Mouse (Mus musculus): ENCODE measurements around the gene Stxbp3. TPM values are rescaled to one million over a fixed set of nuclear protein-coding genes. Genes with fewer than 3 reads are reported as not detected.

Gene Stxbp3
- polyA plus RNA-seq, 1 experiment, result 6.9 TPM

- no peak overlapping the region for H3K27ac ChIP-seq (ENCODE audit: insufficient read depth, low read length)
- no peaks in the 10 kb centered on the region for H3K27me3 ChIP-seq (ENCODE audit: control insufficient read depth, insufficient read depth, low read length)
- WGBS, result 92% methylated on average over 4 of the region's 4 CpGs
- no peaks in the 10 kb centered on the region for H3K4me1 ChIP-seq (ENCODE audit: control insufficient read depth, insufficient read depth, insufficient read length)
- no peak overlapping the region for H3K4me3 ChIP-seq (ENCODE audit: extremely low read depth, insufficient read depth, insufficient read length)
- no peak for TF ChIP-seq CTCF (IDR thresholded peaks at IDR 0.05; ENCODE audit: extremely low read depth, insufficient read depth, insufficient read length, insufficient replicate concordance)
- TF ChIP-seq POLR2A (IDR thresholded peaks at IDR 0.05; ENCODE audit: low read depth, low read length), result no peak
- H3K36me3 ChIP-seq (ENCODE audit: control insufficient read depth, insufficient read depth, low read length), result peaks cover 38% of the 10 kb centered on the region
- no peak for DNase-seq (ENCODE audit: low read depth in 1 of 2, low spot score in 2 of 2)
These were observed 24.7 kb downstream of the Stxbp3 start for GRCm38 (mm10) chr3:108815631-108816030.

- Histone ChIP-seq H3K27ac (ENCODE audit: insufficient read depth, low read length) (no peak overlapping the region), H3K4me1 (ENCODE audit: control insufficient read depth, insufficient read depth, insufficient read length) (no peaks in the 10 kb centered on the region), H3K4me3 (ENCODE audit: extremely low read depth, insufficient read depth, insufficient read length) (no peak overlapping the region), H3K36me3 (ENCODE audit: control insufficient read depth, insufficient read depth, low read length) (peaks cover 25% of the 10 kb centered on the region), H3K27me3 (ENCODE audit: control insufficient read depth, insufficient read depth, low read length) (no peaks in the 10 kb centered on the region)
- no peak for DNase-seq (ENCODE audit: low read depth in 1 of 2, low spot score in 2 of 2)
- 83% methylated on average over 4 of the region's 4 CpGs for WGBS
- no peak for TF ChIP-seq CTCF (IDR thresholded peaks at IDR 0.05; ENCODE audit: extremely low read depth, insufficient read depth, insufficient read length, insufficient replicate concordance)
- TF ChIP-seq POLR2A (IDR thresholded peaks at IDR 0.05; ENCODE audit: low read depth, low read length), result no peak
These were observed 29.5 kb downstream of the Stxbp3 start for GRCm38 (mm10) chr3:108810747-108811263.

GRCm38 (mm10) chr3:108805622-108806021 is 34.7 kb downstream of the Stxbp3 start:
- peaks cover 33% of the 10 kb centered on the region for H3K36me3 ChIP-seq (ENCODE audit: control insufficient read depth, insufficient read depth, low read length)
- no peak for DNase-seq (ENCODE audit: low read depth in 1 of 2, low spot score in 2 of 2)
- 90% methylated on average over 5 of the region's 5 CpGs for WGBS
- H3K4me3 ChIP-seq (ENCODE audit: extremely low read depth, insufficient read depth, insufficient read length), result no peak overlapping the region
- no peak for TF ChIP-seq CTCF (IDR thresholded peaks at IDR 0.05; ENCODE audit: extremely low read depth, insufficient read depth, insufficient read length, insufficient replicate concordance)
- TF ChIP-seq POLR2A (IDR thresholded peaks at IDR 0.05; ENCODE audit: low read depth, low read length), result no peak
- H3K27me3 ChIP-seq (ENCODE audit: control insufficient read depth, insufficient read depth, low read length), result no peaks in the 10 kb centered on the region
- no peak overlapping the region for H3K27ac ChIP-seq (ENCODE audit: insufficient read depth, low read length)
- no peaks in the 10 kb centered on the region for H3K4me1 ChIP-seq (ENCODE audit: control insufficient read depth, insufficient read depth, insufficient read length)

- Histone ChIP-seq H3K4me1 (ENCODE audit: control insufficient read depth, insufficient read depth, insufficient read length) (peaks cover 3% of the 10 kb centered on the region; the same call in 1 of the 2 replicates), H3K36me3 (ENCODE audit: control insufficient read depth, insufficient read depth, low read length) (peaks cover 39% of the 10 kb centered on the region), H3K27me3 (ENCODE audit: control insufficient read depth, insufficient read depth, low read length) (no peaks in the 10 kb centered on the region), H3K27ac (ENCODE audit: insufficient read depth, low read length) (no peak overlapping the region), H3K4me3 (ENCODE audit: extremely low read depth, insufficient read depth, insufficient read length) (no peak overlapping the region)
- TF ChIP-seq CTCF (IDR thresholded peaks at IDR 0.05; ENCODE audit: extremely low read depth, insufficient read depth, insufficient read length, insufficient replicate concordance) (no peak), POLR2A (IDR thresholded peaks at IDR 0.05; ENCODE audit: low read depth, low read length) (no peak)
- DNase-seq (ENCODE audit: low read depth in 1 of 2, low spot score in 2 of 2), result no peak
- WGBS, result 92% methylated on average over 2 of the region's 2 CpGs
These were observed 42.0 kb downstream of the Stxbp3 start for GRCm38 (mm10) chr3:108798375-108798774.

GRCm38 (mm10) chr3:108797723-108798122 is 42.6 kb downstream of the Stxbp3 start:
- Histone ChIP-seq H3K27me3 (ENCODE audit: control insufficient read depth, insufficient read depth, low read length) (no peaks in the 10 kb centered on the region), H3K27ac (ENCODE audit: insufficient read depth, low read length) (no peak overlapping the region), H3K4me1 (ENCODE audit: control insufficient read depth, insufficient read depth, insufficient read length) (peaks cover 3% of the 10 kb centered on the region; the same call in 1 of the 2 replicates), H3K36me3 (ENCODE audit: control insufficient read depth, insufficient read depth, low read length) (peaks cover 34% of the 10 kb centered on the region), H3K4me3 (ENCODE audit: extremely low read depth, insufficient read depth, insufficient read length) (no peak overlapping the region)
- DNase-seq (ENCODE audit: low read depth in 1 of 2, low spot score in 2 of 2), result no peak
- TF ChIP-seq CTCF (IDR thresholded peaks at IDR 0.05; ENCODE audit: extremely low read depth, insufficient read depth, insufficient read length, insufficient replicate concordance), result no peak
- TF ChIP-seq POLR2A (IDR thresholded peaks at IDR 0.05; ENCODE audit: low read depth, low read length), result no peak
- 70% methylated on average over 6 of the region's 6 CpGs for WGBS

GRCm38 (mm10) chr3:108796386-108796785 is 43.9 kb downstream of the Stxbp3 start:
- 89% methylated on average over 4 of the region's 4 CpGs for WGBS
- H3K36me3 ChIP-seq (ENCODE audit: control insufficient read depth, insufficient read depth, low read length), result peaks cover 30% of the 10 kb centered on the region
- TF ChIP-seq CTCF (IDR thresholded peaks at IDR 0.05; ENCODE audit: extremely low read depth, insufficient read depth, insufficient read length, insufficient replicate concordance) (no peak), POLR2A (IDR thresholded peaks at IDR 0.05; ENCODE audit: low read depth, low read length) (no peak)
- H3K4me1 ChIP-seq (ENCODE audit: control insufficient read depth, insufficient read depth, insufficient read length), result peaks cover 3% of the 10 kb centered on the region; the same call in 1 of the 2 replicates
- H3K4me3 ChIP-seq (ENCODE audit: extremely low read depth, insufficient read depth, insufficient read length), result no peak overlapping the region
- no peaks in the 10 kb centered on the region for H3K27me3 ChIP-seq (ENCODE audit: control insufficient read depth, insufficient read depth, low read length)
- H3K27ac ChIP-seq (ENCODE audit: insufficient read depth, low read length), result peak overlapping the region; percentile 64
- DNase-seq (ENCODE audit: low read depth in 1 of 2, low spot score in 2 of 2), result no peak

- Histone ChIP-seq H3K27me3 (ENCODE audit: control insufficient read depth, insufficient read depth, low read length) (no peaks in the 10 kb centered on the region), H3K4me3 (ENCODE audit: extremely low read depth, insufficient read depth, insufficient read length) (no peak overlapping the region), H3K4me1 (ENCODE audit: control insufficient read depth, insufficient read depth, insufficient read length) (peaks cover 3% of the 10 kb centered on the region; the same call in 1 of the 2 replicates), H3K36me3 (ENCODE audit: control insufficient read depth, insufficient read depth, low read length) (peaks cover 28% of the 10 kb centered on the region), H3K27ac (ENCODE audit: insufficient read depth, low read length) (peak overlapping the region; percentile 1)
- WGBS, result 45% methylated on average over 7 of the region's 7 CpGs
- TF ChIP-seq CTCF (IDR thresholded peaks at IDR 0.05; ENCODE audit: extremely low read depth, insufficient read depth, insufficient read length, insufficient replicate concordance), result no peak
- no peak for TF ChIP-seq POLR2A (IDR thresholded peaks at IDR 0.05; ENCODE audit: low read depth, low read length)
- peak in 1 of 2 experiments; percentile 32 for DNase-seq (ENCODE audit: low read depth in 1 of 2, low spot score in 2 of 2)
These were observed 44.6 kb downstream of the Stxbp3 start for GRCm38 (mm10) chr3:108795554-108796299.

Data from spleen, adult 2 months (tissue).